Mouse (Mus musculus) kidney, postnatal 25 days (tissue): ENCODE data around the gene Hist1h2bj.

Experiments
- DNase-seq, 2 experiments: peaks; one replicate each; pipeline ENCODE4 v3.0.0; 2021; ENCODE audit warnings: mixed read lengths in 2 of 2

Gene Hist1h2bj

DNA sequence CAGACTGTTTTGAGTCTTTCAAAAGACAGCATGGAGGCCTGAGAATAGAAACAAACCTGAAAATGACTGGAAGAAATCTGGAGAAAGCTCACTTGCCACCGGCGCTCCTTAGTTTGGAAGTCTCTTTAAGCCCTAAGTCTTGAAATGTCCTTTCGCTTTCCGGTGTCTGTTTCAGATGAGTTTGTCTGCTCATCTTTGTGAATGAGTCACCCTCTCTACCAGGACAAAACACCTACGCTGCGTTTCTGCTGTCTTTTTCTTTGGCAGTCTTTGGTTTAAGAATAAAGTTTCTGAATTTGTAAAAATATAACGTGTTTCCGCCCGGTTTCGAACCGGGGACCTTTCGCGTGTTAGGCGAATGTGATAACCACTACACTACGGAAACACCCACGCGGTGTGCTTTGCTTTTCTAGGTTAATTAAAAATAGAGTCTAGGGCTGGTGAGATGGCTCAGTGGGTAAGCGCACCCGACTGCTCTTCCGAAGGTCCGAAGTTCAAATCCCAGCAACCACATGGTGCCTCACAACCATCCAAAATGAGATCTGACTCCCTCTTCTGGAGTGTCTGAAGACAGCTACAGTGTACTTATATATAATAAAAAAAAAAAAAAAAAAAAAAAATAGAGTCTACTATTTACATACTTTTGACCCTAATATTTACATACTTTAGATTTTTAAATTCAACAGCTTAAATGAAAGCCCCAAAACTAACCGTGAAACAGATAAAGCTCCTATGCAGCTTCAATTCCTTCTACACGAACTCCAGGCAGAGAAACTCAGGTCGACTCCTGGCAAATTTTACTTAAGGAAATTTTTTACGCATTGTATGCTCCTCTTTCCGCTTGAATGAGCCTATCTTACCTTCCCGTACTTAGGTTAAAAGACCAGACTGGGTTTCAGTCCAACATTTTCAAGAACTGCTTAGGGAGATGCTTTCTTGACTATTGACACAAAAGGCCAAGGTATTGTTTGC lies 27.2 kb upstream of the Hist1h2bj start:
- peak; percentile 59 to 76 for DNase-seq

DNA sequence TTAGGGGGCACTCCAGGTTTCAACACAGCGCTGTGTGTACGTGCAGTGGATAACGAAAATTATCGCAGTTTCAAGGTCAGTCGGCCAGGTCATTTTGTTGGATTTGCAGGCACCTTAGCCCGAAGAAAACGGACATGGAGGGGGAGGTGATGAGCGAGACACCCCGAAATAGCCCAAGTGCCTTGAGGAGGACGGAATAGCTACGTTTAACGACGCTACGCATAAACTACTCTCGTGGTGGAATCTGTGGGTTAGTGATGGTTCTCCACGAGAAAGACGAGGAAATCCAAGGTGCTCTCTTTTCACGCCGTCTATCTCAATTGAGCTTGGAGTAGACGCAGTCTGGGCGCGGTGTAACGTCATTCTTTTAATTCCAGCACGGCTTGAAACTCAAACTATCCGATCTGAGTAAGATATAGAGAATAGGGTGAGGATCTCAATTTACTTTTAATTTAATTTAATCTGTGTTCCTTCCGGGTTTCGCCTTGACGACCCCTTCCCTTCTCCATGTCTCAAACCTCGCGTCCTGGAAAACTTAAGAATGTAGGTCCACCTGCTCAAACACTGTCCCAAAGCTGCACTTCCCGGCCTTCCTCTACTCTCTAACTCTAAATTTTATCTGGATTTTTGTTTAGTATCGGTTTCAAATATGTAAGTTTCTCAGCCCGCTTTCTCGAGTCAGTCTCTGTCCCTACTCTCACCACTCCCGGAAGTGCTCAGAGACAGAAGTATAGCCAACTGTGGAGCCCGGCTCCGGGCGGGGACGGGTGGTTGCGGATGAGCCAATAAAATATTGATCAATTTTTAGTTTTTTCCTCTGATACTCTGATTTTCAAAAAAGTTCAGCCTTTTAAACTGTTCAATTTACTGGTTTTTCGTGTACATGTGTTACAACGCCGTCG lies 22.8 kb upstream of the Hist1h2bj start:
- no peak for DNase-seq

DNA sequence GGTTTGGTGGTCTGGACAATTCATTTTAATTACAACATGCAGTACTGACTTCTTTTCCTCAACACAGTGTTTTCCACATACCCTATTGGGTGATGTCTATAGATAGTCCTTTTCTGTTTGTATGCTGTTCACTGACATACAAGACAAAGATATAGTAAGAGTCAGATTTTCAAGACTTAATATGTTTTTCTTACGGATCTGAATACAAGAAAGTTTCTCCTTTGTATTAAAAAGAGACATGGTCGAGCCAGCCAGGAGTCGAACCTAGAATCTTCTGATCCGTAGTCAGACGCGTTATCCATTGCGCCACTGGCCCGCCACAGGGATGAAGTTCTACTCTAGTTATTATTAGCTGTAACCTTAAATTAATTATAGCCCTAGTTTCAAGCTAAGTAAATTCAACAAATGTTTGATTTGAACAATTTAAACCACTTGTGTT lies 22.1 kb upstream of the Hist1h2bj start:
- DNase-seq = peak; percentile 59 to 68

DNA sequence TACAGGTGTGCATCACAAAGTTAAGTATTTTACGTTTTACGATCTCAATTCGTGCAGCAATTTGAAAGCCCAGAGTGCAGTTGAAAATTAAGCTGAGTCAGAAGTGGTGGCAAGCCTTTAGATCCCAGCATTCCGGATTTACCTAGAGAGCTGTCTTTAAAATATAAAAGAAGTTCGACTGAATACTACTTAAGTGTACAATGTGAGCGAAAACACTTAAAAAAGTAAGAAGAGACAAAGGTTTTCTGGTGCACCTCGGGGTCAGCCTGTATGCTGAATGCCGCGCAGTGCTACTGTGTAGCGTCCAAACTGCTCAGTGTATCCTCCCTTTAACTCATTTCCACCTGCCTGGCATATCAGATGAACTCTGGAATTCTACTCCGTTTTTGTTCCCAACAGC lies 21.4 kb upstream of the Hist1h2bj start:
- DNase-seq = no peak

DNA sequence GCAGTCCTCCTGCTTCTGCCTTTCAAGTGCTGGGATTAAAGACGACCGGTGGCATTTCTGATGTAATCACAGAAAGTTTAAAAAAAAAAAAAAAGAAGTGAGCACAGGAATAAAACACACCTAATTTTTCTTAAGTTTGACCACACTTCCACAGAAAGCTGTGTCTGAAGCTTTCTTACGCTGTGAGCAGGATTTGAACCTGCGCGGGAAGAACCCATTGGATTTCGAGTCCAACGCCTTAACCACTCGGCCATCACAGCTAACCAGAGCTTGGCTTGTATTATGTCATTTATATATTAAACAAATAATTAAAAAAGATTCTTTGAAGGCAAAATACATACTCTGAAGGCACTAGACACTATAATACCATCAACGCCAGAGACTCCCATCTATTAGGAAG lies 20.8 kb upstream of the Hist1h2bj start:
- DNase-seq = peak; percentile 82 to 84

DNA sequence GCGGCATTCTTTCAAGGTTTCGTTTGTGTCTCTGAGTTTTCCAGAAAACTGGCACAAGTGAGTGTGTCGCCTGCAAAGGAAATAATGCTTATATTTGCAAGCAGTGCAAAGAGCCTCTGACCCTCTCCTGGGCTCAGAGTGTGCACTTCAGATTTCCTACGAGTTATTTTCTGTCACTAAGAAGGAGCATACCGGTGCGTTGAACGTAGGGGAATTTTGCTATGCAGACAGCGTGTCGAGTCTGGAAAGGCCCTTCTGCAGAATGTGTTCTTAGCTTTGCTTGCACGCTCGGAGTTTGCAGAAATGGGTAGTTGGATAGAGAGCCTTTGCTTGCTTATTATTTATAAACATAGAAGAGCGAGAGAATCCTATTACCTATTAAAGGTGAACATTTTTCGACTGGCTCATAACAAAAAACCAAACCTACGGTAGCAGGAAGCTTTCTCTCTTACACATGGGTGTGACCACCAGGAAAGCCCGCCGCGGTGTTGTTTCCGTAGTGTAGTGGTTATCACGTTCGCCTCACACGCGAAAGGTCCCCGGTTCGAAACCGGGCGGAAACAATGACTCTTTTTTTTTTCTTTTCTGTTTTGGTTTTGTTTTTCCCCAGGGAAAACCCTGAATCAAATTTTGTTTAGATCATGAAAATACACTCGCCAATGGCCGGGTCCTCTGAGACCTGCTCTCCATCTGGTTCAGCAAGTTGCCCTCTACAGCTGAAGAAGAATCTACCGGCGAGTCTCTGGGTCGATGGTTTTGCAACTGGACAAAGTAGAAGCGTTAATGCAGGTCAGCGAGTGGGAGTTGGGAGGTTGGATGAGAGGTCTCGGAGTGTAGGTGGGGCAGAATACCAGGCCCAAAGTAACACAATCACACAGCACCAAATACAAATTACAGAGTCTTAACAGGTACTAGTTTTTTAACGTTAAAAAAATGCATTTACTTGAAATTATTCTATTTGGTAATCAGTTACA lies 16.7 kb upstream of the Hist1h2bj start:
- DNase-seq = peak; percentile 81 to 87

DNA sequence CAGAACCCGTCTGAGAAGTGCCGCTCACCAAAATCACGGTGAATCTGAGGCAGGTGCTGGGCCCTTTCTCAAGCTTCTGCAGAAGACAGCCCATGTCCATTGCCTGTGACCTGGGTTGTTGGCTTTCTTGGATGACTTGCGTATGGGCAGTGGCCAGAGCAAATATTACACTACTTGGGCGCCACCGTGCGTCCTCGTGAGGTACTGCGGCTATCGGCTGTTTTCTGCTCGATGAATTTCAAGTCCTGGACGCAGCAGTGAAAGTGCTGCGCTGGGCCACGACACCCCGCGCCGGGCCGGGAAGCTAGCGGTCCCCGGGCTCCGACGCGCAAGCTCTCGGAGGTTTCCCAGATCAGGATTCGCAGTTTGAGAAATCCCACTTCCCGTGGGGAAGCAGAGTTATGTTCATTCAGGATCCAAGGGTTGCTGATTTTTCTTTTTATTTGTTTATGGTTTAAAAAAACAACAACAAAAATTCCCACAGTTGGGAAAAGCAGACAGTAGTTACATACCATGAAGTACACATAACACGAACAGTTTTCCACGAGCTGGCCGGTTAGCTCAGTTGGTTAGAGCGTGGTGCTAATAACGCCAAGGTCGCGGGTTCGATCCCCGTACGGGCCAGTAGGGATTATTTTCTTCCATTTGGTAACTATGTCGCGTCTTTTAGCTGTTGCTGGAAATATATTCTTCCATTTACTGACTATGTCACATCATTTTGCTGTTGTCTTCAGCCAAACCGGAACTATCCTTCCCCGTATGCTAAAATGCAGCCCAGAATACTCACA lies 14.1 kb upstream of the Hist1h2bj start:
- DNase-seq = peak; percentile 92 to 96

DNA sequence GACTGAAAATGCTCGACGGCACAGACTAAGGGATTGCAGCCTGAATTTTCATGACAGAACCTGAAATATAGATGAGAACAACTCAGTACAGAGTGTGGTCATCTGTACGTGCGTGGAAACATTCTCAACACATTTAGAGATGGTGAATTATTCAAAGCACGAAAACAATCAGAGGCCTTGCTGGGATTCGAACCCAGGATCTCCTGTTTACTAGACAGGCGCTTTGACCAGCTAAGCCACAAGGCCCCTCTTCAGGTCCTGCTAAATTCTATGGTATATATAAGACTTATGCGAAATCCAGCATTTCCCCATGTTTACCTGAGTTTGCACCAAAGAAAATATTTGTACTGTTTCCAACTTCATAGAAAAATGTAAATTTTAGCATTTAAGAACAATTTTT lies 13.1 kb upstream of the Hist1h2bj start:
- peak in 1 of 2 experiments; percentile 36 for DNase-seq

DNA sequence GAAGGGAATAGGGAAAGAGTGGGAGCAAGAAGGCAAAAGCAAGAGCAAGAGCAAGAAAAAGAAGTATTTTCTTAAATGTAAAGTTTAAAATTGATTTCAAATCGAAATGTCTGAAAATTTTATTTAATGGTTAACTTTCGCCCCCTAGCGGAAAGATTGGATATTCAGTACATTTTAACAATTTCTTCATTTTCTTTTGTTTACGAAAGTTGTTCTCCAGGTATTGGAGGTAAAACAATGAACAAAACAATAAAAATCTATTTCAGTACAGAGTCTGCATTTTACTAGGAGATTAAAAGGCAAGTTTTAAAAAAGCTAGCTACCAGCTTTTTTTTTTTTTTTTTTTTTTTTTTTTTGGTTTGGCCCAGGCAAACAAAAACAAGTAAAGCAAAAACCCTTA lies 12.5 kb upstream of the Hist1h2bj start:
- DNase-seq = no peak

DNA sequence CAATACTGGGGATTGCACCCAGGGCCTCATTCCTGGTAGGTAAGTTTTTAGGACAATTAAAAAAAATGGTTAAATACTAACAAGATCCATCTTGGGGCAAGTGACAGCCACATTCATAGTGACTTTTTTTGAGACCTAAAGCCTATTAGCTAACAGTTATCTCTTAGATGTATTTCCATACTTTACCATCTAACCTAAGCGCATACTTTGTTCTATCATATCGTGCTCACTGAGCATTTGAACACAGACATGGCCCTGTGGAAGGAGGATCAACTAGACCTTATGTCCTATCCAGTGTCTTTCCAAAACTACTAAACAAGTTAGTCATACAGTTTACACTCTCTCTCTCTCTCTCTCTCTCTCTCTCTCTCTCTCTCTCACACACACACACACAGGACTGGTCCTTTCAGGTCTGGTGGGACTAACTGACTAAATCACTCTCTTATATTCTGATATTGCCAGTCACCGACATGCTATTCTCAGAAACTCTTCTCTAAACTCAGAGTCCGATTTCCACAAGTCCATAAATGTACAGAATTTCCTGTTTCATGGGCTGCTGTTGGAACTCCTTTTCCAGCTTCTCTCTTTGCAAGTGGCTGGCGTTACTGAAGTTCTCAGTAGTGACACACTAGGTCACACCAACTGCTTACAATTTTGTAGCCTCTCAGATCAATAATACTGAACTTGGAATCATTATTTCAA lies 9.1 kb upstream of the Hist1h2bj start:
- DNase-seq = no peak

DNA sequence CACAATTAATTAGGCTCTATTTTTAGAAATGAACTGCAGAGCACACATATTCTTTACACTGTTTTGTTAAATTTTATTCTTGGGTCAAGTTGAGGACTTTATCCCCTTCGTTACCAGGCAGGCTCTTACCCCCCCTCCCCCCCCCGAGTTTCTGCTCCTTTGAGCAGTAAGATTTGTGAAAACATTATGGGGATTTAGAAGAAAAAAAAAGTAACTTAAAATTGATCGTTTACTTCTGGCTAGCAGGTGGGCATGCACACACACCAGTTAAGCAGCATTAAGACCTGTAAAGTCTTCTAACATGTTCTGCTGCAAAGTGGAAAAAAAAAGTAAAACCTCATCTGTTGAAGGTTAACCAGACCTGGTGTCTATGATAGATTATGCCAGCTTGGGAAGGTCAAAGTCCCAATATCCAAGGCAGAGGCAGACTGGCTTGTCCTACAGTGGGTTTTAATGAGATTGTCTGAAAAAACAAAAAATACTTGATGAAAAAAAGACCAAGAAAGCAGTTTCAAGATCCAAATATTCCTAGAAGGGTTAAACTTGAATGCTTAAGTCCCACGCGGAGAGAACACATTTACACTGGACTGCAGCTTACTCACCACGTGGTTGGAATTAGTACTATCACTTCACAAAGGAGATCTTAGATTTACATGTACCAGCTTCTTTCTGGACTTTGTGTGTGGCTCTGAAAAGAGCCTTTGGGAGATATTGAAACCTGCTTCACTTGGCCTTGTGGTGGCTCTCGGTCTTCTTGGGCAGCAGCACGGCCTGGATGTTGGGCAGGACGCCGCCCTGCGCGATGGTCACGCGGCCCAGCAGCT lies 8.4 kb upstream of the Hist1h2bj start:
- peak; percentile 38 to 43 for DNase-seq

DNA sequence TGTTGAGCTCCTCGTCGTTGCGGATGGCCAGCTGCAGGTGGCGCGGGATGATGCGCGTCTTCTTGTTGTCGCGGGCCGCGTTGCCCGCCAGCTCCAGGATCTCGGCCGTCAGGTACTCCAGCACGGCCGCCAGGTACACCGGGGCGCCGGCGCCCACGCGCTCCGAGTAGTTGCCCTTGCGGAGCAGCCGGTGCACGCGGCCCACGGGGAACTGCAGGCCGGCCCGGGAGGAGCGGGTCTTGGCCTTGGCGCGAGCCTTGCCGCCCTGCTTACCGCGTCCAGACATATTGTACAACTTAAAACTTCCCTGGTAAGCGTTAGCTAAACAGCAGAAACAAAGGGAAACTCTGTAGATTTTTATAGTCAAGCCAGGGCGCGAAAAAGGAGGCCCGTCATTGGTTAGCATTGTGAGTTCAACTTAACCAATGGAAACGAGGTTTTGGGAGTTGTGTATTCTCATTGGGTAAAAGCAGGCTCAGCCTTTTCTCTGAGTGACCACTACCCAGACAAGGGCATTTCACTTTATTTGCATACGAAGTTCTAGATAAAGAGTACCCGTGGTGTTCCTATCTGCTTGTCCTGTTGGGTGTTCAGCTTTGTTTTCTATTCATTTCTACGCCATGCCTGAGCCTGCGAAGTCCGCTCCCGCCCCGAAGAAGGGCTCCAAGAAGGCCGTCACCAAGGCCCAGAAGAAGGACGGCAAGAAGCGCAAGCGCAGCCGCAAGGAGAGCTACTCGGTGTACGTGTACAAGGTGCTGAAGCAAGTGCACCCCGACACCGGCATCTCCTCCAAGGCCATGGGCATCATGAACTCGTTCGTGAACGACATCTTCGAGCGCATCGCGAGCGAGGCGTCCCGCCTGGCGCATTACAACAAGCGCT lies 7.5 kb upstream of the Hist1h2bj start, which contains the start of the genes Hist1h2ah and Hist1h2bk:
TSS of gene Hist1h2ah (minus strand) at position 302 of the 882 bp plus-strand sequence.
TSS of gene Hist1h2bk (plus strand) at position 604 of the 882 bp plus-strand sequence.
- DNase-seq = peak; percentile 81 to 83

DNA sequence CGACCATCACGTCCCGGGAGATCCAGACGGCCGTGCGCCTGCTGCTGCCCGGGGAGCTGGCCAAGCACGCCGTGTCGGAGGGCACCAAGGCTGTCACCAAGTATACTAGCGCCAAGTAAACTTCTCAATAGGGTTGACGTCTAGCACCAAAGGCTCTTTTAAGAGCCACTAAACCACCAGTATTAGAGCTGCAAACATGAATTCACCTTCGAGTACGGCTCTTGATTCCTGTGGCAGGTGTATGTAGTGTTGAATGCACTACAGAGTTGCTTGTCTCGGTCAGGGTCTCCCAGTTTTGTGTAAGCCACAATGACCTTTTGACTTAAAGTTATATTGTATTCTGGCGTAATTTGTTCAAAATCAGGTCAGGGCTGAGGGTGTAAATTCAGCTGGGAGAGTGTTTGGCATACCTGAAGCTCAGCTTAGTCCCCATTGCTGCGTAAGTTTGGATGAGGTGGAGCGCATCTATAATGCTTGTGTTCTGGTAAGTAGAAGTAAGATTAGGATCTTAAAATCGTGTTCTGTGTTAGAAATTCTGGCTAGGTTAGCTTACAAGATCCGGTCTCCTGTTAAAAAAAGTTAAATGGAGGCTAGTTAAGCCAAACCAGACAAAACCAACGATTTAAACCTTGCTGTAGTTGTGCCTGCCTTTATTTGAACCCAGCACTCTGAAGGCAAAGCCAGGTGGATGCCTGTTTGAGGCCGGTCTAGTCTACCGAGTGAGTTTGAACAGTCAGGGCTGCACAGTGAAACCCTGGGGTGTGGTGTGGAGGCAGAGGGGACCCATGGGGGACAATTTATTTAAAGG lies 6.7 kb upstream of the Hist1h2bj start:
- DNase-seq = no peak

DNA sequence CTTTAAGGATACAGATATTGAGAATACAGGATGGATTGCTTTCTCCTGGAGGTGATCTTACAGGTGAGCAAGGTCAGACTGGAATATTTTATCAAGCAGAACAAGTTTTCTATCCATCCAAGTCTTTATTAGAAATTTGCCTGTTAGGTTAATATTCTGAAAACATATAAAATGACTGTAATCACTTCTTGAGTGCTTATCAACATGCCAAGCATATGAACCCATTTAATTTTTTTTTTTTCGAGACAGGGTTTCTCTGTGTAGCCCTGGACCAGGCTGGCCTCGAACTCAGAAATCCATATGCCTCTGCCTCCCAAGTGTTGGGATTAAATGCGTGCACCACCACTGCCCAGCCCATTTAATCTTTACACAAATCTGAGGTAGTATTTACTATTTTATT lies 6.0 kb upstream of the Hist1h2bj start:
- no peak for DNase-seq

DNA sequence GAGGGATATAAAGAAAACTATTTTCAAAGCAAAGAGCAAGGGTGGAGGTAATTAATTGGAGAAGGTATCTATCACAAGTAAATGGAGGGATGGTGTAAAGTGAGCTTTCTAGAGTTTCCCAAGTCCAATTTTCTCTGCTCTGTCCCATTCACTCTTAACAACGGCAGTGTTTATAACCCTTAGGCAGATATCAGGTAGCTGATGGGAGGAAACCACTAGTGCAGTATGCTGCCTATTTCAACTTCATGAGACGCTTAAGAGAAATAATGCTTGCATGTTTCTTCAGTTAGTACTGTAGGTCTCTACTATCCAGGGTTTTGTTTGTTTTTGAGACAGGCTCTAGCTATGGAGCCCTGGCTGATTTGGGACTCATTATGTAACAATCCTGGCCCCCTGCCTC lies 5.6 kb upstream of the Hist1h2bj start:
- no peak for DNase-seq

DNA sequence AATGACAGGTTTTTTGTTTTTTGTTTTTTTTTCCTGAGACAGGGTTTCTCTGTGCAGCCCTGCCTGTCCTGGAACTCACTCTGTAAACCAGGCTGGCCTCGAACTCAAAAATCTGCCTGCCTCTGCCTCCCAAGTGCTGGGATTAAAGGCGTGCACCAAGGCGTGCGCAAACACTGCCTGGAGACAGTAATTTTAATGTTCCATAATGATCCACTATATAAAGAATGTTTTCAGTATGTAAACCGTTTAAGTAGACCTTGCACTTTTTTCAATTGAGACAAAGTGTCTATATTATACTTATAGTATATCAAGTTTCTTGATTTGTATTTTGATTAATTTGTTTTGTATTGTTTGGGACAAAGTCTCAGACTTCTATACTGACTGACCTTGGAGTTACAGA lies 3.6 kb upstream of the Hist1h2bj start:
- no peak for DNase-seq

DNA sequence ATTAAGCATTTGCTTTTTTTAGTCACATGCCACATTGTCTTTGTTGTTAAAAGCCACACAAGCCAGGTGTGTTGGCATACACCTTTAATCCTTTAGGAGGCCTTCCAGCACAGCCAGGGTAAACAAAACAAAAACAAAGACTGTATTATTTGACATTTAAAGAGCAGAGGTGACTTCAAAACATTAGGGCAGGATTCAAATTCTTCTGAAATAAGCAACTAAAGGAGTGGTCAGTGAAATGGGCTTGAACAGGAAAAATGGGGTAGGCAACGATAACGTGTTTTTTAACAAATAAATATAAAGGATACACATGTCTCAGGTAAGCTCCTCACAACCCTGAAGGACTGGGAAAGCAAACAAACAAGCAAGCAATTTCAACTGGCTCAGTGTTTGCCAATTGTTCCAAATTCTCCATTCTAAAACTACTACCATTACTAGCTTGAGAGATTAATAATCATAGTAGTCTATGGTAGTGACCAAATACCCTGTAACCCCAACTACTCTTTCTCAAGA lies 3.0 kb upstream of the Hist1h2bj start:
- no peak for DNase-seq
